Mouse (Mus musculus) hindbrain, embryonic 15.5 days (tissue): ENCODE data around the gene Stard13. TPM values are rescaled to one million over a fixed set of nuclear protein-coding genes. Genes with fewer than 3 reads are reported as not detected.

ENCODE experiments used
- ATAC-seq: fragments of 200-750 bp; cut with Nextera tagmentation; 2 replicates; pipeline ENCODE4 v1.8.0; 2017; ENCODE audit warnings: low read depth, moderate number of reproducible peaks, moderate TSS enrichment; ENCODE audit not compliant: low FRiP score
- H3K27ac ChIP-seq: fragments of 300-500 bp; sonication (generic); replicated peaks from 2 replicates; pipeline ENCODE4 v1.5.1; 2015; ENCODE audit warnings: mild to moderate bottlenecking, inconsistent platforms
- H3K27me3 ChIP-seq: fragments of 300-500 bp; sonication (generic); 2 replicates; pipeline ENCODE4 v1.6.1; 2015; ENCODE audit warnings: control low read depth, inconsistent platforms
- H3K36me3 ChIP-seq: fragments of 300-500 bp; sonication (generic); 2 replicates; pipeline ENCODE4 v1.6.1; 2015; ENCODE audit warnings: control low read depth, inconsistent platforms
- H3K4me1 ChIP-seq: fragments of 300-500 bp; sonication (generic); replicated peaks from 2 replicates; pipeline ENCODE4 v1.6.1; 2015; ENCODE audit warnings: control low read depth, inconsistent platforms
- H3K4me2 ChIP-seq: fragments of 300-500 bp; sonication (generic); 2 replicates; pipeline ENCODE4 v1.6.1; 2015; ENCODE audit warnings: moderate library complexity, mild to moderate bottlenecking, inconsistent platforms
- H3K4me3 ChIP-seq: fragments of 300-500 bp; sonication (generic); 2 replicates; pipeline ENCODE4 v1.5.1; 2015; ENCODE audit warnings: mild to moderate bottlenecking, inconsistent platforms
- H3K9ac ChIP-seq: fragments of 300-500 bp; sonication (generic); 2 replicates; pipeline ENCODE4 v1.6.1; 2015; ENCODE audit warnings: inconsistent platforms
- H3K9me3 ChIP-seq: fragments of 300-500 bp; sonication (generic); 2 replicates; pipeline ENCODE4 v1.6.1; 2016; ENCODE audit warnings: control low read depth, inconsistent platforms
- WGBS: fragments of 180-500 bp; shearing (Covaris S2); methylation state at CpG from one replicate; pipeline ENCODE4 v1.1.7; 2015; 5-methylcytosine and 5-hydroxymethylcytosine counted together
- polyA plus RNA-seq: library from polyadenylated mRNA; unstranded; fragments of >200 nt; fragmentation: Nextera tagmentation; extraction: Ambion mirVana; gene quantifications from 2 replicates; pipeline ENCODE4 v1.2.1, GENCODE M21; 2015

Stard13 gene
- polyA plus RNA-seq, 1 experiment from 2014 or later = 6.2 TPM

GRCm38 (mm10) chr5:151174485-151175460 lies 58.9 kb downstream of the Stard13 start:
- no peaks in the 10 kb centered on the region for H3K9me3 ChIP-seq
- 75% methylated on average over 7 of the region's 7 CpGs for WGBS
- H3K4me1 ChIP-seq = no peaks in the 10 kb centered on the region
- no peaks in the 10 kb centered on the region for H3K27me3 ChIP-seq
- no peak overlapping the region for H3K27ac ChIP-seq
- ATAC-seq = no peak
- H3K36me3 ChIP-seq = no peaks in the 10 kb centered on the region
- no peak overlapping the region for H3K4me3 ChIP-seq
- H3K4me2 ChIP-seq = no peak overlapping the region
- H3K9ac ChIP-seq = no peak overlapping the region

- Histone ChIP-seq H3K9me3 (no peaks in the 10 kb centered on the region), H3K9ac (no peak overlapping the region), H3K4me3 (no peak overlapping the region), H3K27ac (no peak overlapping the region), H3K36me3 (no peaks in the 10 kb centered on the region), H3K4me1 (no peaks in the 10 kb centered on the region; the same call in 1 of the 2 replicates), H3K27me3 (no peaks in the 10 kb centered on the region), H3K4me2 (no peak overlapping the region)
- ATAC-seq = no peak
- 96% methylated on average over 1 of the region's 1 CpGs for WGBS
Measured at GRCm38 (mm10) chr5:151173774-151174173, 59.9 kb downstream of the Stard13 start.

- 80% methylated on average over 3 of the region's 3 CpGs for WGBS
- Histone ChIP-seq H3K27me3 (no peaks in the 10 kb centered on the region), H3K4me1 (peaks cover 7% of the 10 kb centered on the region; the same call in 1 of the 2 replicates), H3K9ac (no peak overlapping the region), H3K4me3 (no peak overlapping the region), H3K4me2 (no peak overlapping the region), H3K27ac (no peak overlapping the region), H3K36me3 (no peaks in the 10 kb centered on the region), H3K9me3 (no peaks in the 10 kb centered on the region)
- ATAC-seq = no peak
Measured at GRCm38 (mm10) chr5:151170168-151170750, 63.4 kb downstream of the Stard13 start.

GRCm38 (mm10) chr5:151168191-151168590 lies 65.4 kb downstream of the Stard13 start:
- no peak overlapping the region for H3K4me2 ChIP-seq

GRCm38 (mm10) chr5:151167641-151168040 lies 66.0 kb downstream of the Stard13 start:
- Histone ChIP-seq H3K27ac (peak overlapping the region; percentile 25; the same call in 1 of the 2 replicates), H3K4me3 (no peak overlapping the region), H3K4me1 (peaks cover 7% of the 10 kb centered on the region; the same call in 1 of the 2 replicates), H3K36me3 (no peaks in the 10 kb centered on the region), H3K4me2 (no peak overlapping the region), H3K27me3 (no peaks in the 10 kb centered on the region), H3K9ac (no peak overlapping the region), H3K9me3 (no peaks in the 10 kb centered on the region)
- ATAC-seq = no peak
- 69% methylated on average over 6 of the region's 6 CpGs for WGBS

More at GRCm38 (mm10) chr5:151168191-151168590, 65.4 kb downstream of the Stard13 start:
- Histone ChIP-seq H3K4me3 (no peak overlapping the region), H3K9ac (no peak overlapping the region), H3K27me3 (no peaks in the 10 kb centered on the region), H3K36me3 (no peaks in the 10 kb centered on the region), H3K27ac (peak overlapping the region; percentile 25; the same call in 1 of the 2 replicates), H3K4me1 (peaks cover 7% of the 10 kb centered on the region; the same call in 1 of the 2 replicates), H3K9me3 (no peaks in the 10 kb centered on the region)
- ATAC-seq = no peak
- 93% methylated on average over 3 of the region's 3 CpGs for WGBS

- Histone ChIP-seq H3K27me3 (no peaks in the 10 kb centered on the region), H3K4me3 (no peak overlapping the region), H3K4me2 (no peak overlapping the region), H3K27ac (no peak overlapping the region), H3K4me1 (peaks cover 7% of the 10 kb centered on the region; the same call in 1 of the 2 replicates), H3K9ac (no peak overlapping the region), H3K9me3 (no peaks in the 10 kb centered on the region), H3K36me3 (no peaks in the 10 kb centered on the region)
- ATAC-seq = no peak
- 79% methylated on average over 5 of the region's 5 CpGs for WGBS
Measured at GRCm38 (mm10) chr5:151166266-151166665, 67.4 kb downstream of the Stard13 start.

- no peaks in the 10 kb centered on the region for H3K9me3 ChIP-seq
- 93% methylated on average over 6 of the region's 6 CpGs for WGBS
- ATAC-seq = no peak
Measured at GRCm38 (mm10) chr5:151165381-151166016, 68.1 kb downstream of the Stard13 start.

GRCm38 (mm10) chr5:151164815-151165214 lies 68.8 kb downstream of the Stard13 start:
- Histone ChIP-seq H3K9ac (no peak overlapping the region), H3K4me2 (no peak overlapping the region), H3K9me3 (no peaks in the 10 kb centered on the region), H3K4me3 (no peak overlapping the region), H3K4me1 (peaks cover 7% of the 10 kb centered on the region; the same call in 1 of the 2 replicates), H3K27ac (no peak overlapping the region), H3K27me3 (no peaks in the 10 kb centered on the region), H3K36me3 (no peaks in the 10 kb centered on the region)
- no peak for ATAC-seq
- 83% methylated on average over 4 of the region's 4 CpGs for WGBS

More at GRCm38 (mm10) chr5:151165381-151166016, 68.1 kb downstream of the Stard13 start:
- Histone ChIP-seq H3K36me3 (no peaks in the 10 kb centered on the region), H3K9ac (no peak overlapping the region), H3K4me2 (no peak overlapping the region), H3K4me3 (no peak overlapping the region), H3K27me3 (no peaks in the 10 kb centered on the region), H3K4me1 (peaks cover 7% of the 10 kb centered on the region; the same call in 1 of the 2 replicates), H3K27ac (no peak overlapping the region)

- ATAC-seq = no peak
- Histone ChIP-seq H3K4me1 (no peaks in the 10 kb centered on the region; the same call in 1 of the 2 replicates), H3K36me3 (no peaks in the 10 kb centered on the region), H3K4me2 (no peak overlapping the region), H3K9ac (no peak overlapping the region), H3K9me3 (no peaks in the 10 kb centered on the region), H3K27me3 (no peaks in the 10 kb centered on the region), H3K4me3 (no peak overlapping the region), H3K27ac (no peak overlapping the region)
- WGBS = 95% methylated on average over 3 of the region's 3 CpGs
Measured at GRCm38 (mm10) chr5:151162642-151163041, 71.0 kb downstream of the Stard13 start.

GRCm38 (mm10) chr5:151155247-151155646 lies 78.4 kb downstream of the Stard13 start:
- no peak overlapping the region for H3K27ac ChIP-seq
- no peak for ATAC-seq
- H3K4me2 ChIP-seq = no peak overlapping the region
- no peaks in the 10 kb centered on the region for H3K9me3 ChIP-seq
- no peaks in the 10 kb centered on the region for H3K36me3 ChIP-seq
- peaks cover 4% of the 10 kb centered on the region; the same call in 1 of the 2 replicates for H3K4me1 ChIP-seq
- no peak overlapping the region for H3K9ac ChIP-seq
- WGBS = 70% methylated on average over 1 of the region's 1 CpGs
- H3K4me3 ChIP-seq = no peak overlapping the region
- H3K27me3 ChIP-seq = no peaks in the 10 kb centered on the region

- no peaks in the 10 kb centered on the region for H3K27me3 ChIP-seq
- no peaks in the 10 kb centered on the region for H3K36me3 ChIP-seq
- no peak for ATAC-seq
- no peak overlapping the region for H3K4me3 ChIP-seq
- H3K9me3 ChIP-seq = no peaks in the 10 kb centered on the region
- no peak overlapping the region for H3K9ac ChIP-seq
- whole genome bisulfite sequencing = 52% methylated on average over 3 of the region's 3 CpGs
- peaks cover 4% of the 10 kb centered on the region; the same call in 1 of the 2 replicates for H3K4me1 ChIP-seq
- H3K27ac ChIP-seq = no peak overlapping the region
- no peak overlapping the region for H3K4me2 ChIP-seq
Measured at GRCm38 (mm10) chr5:151154780-151155179, 78.9 kb downstream of the Stard13 start.
